Mouse (Mus musculus) hindbrain, embryonic 13.5 days (tissue): ENCODE measurements around the gene Lyst. TPM values are rescaled to one million over a fixed set of nuclear protein-coding genes. Genes with fewer than 3 reads are reported as not detected.
"Not testable (repeated sequence)": the region's sequence is repeated elsewhere in the genome, so short reads cannot be mapped to it uniquely, and the experiment has no call there.

ENCODE experiments used
- ATAC-seq: fragments of 200-750 bp; cut with Nextera tagmentation; 2 replicates; pipeline ENCODE4 v1.8.0; 2017; ENCODE audit warnings: moderate TSS enrichment; ENCODE audit not compliant: low FRiP score
- H3K27ac ChIP-seq: fragments of 300-500 bp; sonication (generic); 2 replicates; pipeline ENCODE4 v1.5.1; 2015; ENCODE audit warnings: inconsistent platforms, mild to moderate bottlenecking, moderate library complexity
- H3K27me3 ChIP-seq: fragments of 300-500 bp; sonication (generic); 2 replicates; pipeline ENCODE4 v1.6.1; 2015; ENCODE audit warnings: mild to moderate bottlenecking, inconsistent platforms
- H3K36me3 ChIP-seq: fragments of 300-500 bp; sonication (generic); 2 replicates; pipeline ENCODE4 v1.6.1; 2015; ENCODE audit warnings: mild to moderate bottlenecking, inconsistent platforms
- H3K4me1 ChIP-seq: fragments of 300-500 bp; sonication (generic); replicated peaks from 2 replicates; pipeline ENCODE4 v1.6.1; 2015; ENCODE audit warnings: inconsistent platforms
- H3K4me2 ChIP-seq: fragments of 300-500 bp; sonication (generic); 2 replicates; pipeline ENCODE4 v1.6.1; 2015; ENCODE audit warnings: inconsistent platforms, mild to moderate bottlenecking, moderate library complexity
- H3K4me3 ChIP-seq: fragments of 300-500 bp; sonication (generic); 2 replicates; pipeline ENCODE4 v1.5.1; 2015; ENCODE audit warnings: mild to moderate bottlenecking, inconsistent platforms
- H3K9ac ChIP-seq: fragments of 300-500 bp; sonication (generic); 2 replicates; pipeline ENCODE4 v1.6.1; 2015; ENCODE audit warnings: mild to moderate bottlenecking, inconsistent platforms
- H3K9me3 ChIP-seq: fragments of 300-500 bp; sonication (generic); 2 replicates; pipeline ENCODE4 v1.6.1; 2016; ENCODE audit warnings: inconsistent platforms
- WGBS: fragments of 180-500 bp; shearing (Covaris S2); methylation state at CpG from one replicate; pipeline ENCODE4 v1.1.7; 2015; 5-methylcytosine and 5-hydroxymethylcytosine counted together
- polyA plus RNA-seq: library from polyadenylated mRNA; unstranded; fragments of >200 nt; fragmentation: Nextera tagmentation; extraction: Ambion mirVana; gene quantifications from 2 replicates; pipeline ENCODE4 v1.2.1, GENCODE M21; 2015

Lyst gene
- polyA plus RNA-seq, 1 experiment from 2014 or later, result 7.6 TPM

- Histone ChIP-seq H3K4me2 (no peak overlapping the region), H3K36me3 (no peaks in the 10 kb centered on the region), H3K4me1 (no peaks in the 10 kb centered on the region), H3K9me3 (no peaks in the 10 kb centered on the region), H3K9ac (no peak overlapping the region), H3K27ac (no peak overlapping the region), H3K27me3 (no peaks in the 10 kb centered on the region), H3K4me3 (no peak overlapping the region)
- 24% methylated on average over 5 of the region's 5 CpGs for WGBS
- ATAC-seq, result no peak
Measured at GRCm38 (mm10) chr13:13795166-13795832, 205.1 kb downstream of the Lyst start.

GRCm38 (mm10) chr13:13796082-13796481, 205.9 kb downstream of the Lyst start:
- Histone ChIP-seq H3K4me3 (no peak overlapping the region), H3K36me3 (no peaks in the 10 kb centered on the region), H3K27me3 (no peaks in the 10 kb centered on the region), H3K27ac (no peak overlapping the region), H3K9ac (no peak overlapping the region), H3K9me3 (no peaks in the 10 kb centered on the region), H3K4me1 (no peaks in the 10 kb centered on the region), H3K4me2 (no peak overlapping the region)
- WGBS, result 76% methylated on average over 1 of the region's 1 CpGs
- no peak for ATAC-seq

DNA sequence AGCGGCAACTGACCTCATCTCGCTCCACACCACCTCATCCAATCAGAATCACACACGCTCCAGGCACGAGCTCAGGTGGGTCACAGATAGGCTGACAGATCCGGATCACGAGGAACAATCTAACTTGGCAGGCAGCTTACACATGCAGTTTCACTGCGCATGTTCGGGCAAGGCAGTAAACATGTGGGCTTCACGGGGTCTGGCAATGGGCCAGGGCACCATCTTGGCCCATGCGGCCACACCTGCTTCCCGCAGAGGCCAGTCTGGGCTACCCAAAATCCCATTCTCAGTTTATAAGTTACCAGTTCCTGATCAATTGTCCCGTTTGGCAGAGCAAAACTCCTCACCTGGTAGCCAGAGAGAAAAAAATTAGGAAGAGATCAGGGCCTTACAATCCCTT, 207.6 kb downstream of the Lyst start:
- not testable (repeated sequence) for ATAC-seq, H3K9ac ChIP-seq, H3K9me3 ChIP-seq, H3K4me1 ChIP-seq, H3K27me3 ChIP-seq, H3K36me3 ChIP-seq, H3K27ac ChIP-seq, H3K4me2 ChIP-seq, H3K4me3 ChIP-seq
- WGBS, result 93% methylated on average over 12 of the region's 12 CpGs

DNA sequence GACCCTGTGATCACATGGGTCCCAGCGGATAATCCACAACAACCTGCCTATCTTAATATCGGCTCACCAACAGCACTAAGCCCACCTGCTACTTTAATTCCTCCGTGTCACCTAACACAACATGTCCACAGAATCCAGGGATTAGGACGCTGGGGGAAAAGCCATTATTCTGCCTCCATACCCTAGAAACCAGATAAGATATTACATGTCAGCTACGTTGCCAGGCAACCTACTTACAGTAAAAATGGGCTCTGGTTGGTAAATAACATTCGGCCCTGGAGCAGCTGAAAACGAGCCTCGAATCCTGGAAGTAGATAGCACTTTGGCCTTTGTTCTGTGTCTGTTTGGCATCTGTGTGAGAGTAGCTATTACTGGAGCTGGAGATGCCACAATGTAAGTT, 208.6 kb downstream of the Lyst start:
- WGBS, result 81% methylated on average over 8 of the region's 8 CpGs
- H3K36me3 ChIP-seq, result no peaks in the 10 kb centered on the region
- no peak for ATAC-seq
- H3K4me2 ChIP-seq, result no peak overlapping the region
- H3K9me3 ChIP-seq, result no peaks in the 10 kb centered on the region
- no peak overlapping the region for H3K27ac ChIP-seq
- H3K4me3 ChIP-seq, result no peak overlapping the region
- H3K9ac ChIP-seq, result no peak overlapping the region
- H3K27me3 ChIP-seq, result no peaks in the 10 kb centered on the region
- H3K4me1 ChIP-seq, result no peaks in the 10 kb centered on the region

DNA sequence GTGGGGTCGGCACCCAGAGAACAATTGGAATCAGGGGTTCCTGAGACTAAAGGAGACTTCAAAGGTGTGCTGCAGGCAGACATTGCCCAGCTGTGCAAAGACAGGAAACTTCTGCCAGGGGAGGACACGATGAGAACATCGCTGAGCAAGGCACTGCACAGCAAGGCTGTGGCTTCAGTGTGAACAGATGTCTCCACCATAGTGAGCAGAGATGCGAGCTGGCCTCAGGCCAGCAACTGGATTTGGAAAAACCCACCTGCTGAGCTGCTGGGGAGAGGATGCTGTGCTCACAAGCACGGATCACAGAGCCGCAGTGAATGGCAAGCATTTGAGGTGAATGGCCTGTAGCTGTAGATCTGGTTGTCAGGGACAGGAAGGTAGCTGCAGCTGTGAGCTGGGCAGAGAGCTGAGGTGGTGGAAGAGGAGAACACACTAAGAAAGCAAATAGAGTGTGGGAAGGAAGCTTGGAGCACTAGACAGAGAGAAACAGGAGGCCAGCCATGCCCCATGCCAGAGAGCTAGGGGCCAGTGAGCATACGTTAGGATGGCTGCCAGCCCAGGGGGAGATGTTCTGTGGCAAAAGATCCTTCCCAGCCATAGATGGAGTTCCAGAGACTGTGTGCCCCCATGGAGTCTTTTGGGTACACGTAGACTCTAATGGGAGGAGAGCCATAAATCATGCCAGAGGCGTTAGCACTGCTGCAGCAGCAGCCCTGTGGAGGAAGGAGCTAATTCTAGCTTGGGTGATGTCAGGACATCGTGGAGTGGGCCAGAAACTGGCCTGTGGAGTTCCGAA, 218.3 kb downstream of the Lyst start:
- H3K4me2 ChIP-seq, result no peak overlapping the region
- H3K27ac ChIP-seq, result no peak overlapping the region
- H3K9me3 ChIP-seq, result no peaks in the 10 kb centered on the region
- 34% methylated on average over 11 of the region's 11 CpGs for WGBS
- H3K27me3 ChIP-seq, result no peaks in the 10 kb centered on the region
- peaks cover 11% of the 10 kb centered on the region for H3K4me1 ChIP-seq
- peak; percentile 78 for ATAC-seq
- no peak overlapping the region for H3K9ac ChIP-seq
- H3K36me3 ChIP-seq, result no peaks in the 10 kb centered on the region
- no peak overlapping the region for H3K4me3 ChIP-seq

DNA sequence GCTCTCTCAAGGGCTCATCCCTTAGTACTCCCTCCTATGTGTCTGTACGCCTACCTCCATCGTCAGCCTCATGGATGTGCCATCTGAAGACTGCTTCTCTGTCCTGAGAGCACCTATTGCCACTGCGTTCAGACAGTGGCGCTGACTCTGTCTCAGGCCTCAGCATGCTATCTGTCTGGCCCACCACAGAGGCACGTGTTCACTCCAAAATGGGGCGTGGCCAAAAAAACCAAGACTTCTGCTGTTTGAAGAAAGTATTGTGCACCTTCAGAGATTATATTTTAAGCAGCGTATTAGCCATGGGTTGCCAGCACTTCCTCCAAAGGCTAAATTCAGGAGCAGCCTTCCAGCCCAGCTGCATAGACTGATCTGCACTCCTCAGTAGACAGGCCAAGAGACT, 220.7 kb downstream of the Lyst start:
- H3K4me1 ChIP-seq, result peaks cover 11% of the 10 kb centered on the region
- no peak overlapping the region for H3K27ac ChIP-seq
- no peaks in the 10 kb centered on the region for H3K9me3 ChIP-seq
- no peak overlapping the region for H3K4me3 ChIP-seq
- no peak for ATAC-seq
- H3K9ac ChIP-seq, result no peak overlapping the region
- H3K4me2 ChIP-seq, result no peak overlapping the region
- H3K36me3 ChIP-seq, result no peaks in the 10 kb centered on the region
- WGBS, result 90% methylated on average over 7 of the region's 7 CpGs
- H3K27me3 ChIP-seq, result no peaks in the 10 kb centered on the region

- H3K4me3 ChIP-seq, result no peak overlapping the region
- ATAC-seq, result no peak
- H3K27ac ChIP-seq, result no peak overlapping the region
- no peak overlapping the region for H3K4me2 ChIP-seq
- no peaks in the 10 kb centered on the region for H3K9me3 ChIP-seq
- no peaks in the 10 kb centered on the region for H3K4me1 ChIP-seq
- no peak overlapping the region for H3K9ac ChIP-seq
- H3K27me3 ChIP-seq, result no peaks in the 10 kb centered on the region
- H3K36me3 ChIP-seq, result no peaks in the 10 kb centered on the region
- WGBS, result 91% methylated on average over 3 of the region's 3 CpGs
Measured at GRCm38 (mm10) chr13:13818696-13819095, 228.5 kb downstream of the Lyst start.

DNA sequence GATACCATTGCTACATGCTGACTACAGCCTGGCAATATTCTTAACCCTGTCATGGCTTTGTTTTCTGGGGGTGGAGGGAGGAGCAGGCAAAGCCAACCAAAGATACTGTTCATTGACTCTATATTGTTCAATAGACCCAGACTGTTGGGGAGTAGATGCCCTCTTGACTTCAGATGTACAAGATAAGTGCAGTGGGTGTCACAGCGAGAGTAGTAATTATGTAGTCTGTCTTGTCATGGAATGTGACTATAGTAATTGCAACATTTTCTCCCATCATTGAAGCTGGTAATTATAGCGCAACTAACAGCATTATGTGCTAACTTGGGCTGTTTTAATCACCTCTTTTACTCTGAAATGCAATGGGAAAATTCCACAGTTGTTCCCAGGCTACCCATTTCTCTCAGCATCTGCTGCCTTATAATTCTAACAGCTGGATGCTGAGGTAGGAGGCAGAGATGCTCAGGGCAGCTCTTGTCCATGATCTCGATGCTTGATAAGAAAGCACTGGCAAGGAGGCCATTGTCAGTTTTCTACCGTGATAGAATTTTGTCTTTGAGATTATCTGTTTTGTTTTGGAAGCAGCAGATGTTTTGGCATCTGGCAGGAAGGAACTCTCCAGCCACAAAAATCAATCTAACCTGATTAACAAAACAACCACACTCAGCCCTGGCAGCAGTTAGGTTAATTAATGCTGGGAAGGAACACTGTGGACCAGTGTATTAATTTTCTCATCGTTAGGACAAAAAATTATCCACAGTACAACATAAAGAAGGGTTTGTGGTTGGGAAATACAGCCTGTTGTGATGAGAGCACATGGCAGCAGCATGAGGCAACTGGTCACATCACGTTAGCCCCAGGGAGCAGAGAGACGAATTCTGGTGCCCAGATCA, 230.3 kb downstream of the Lyst start:
- H3K9me3 ChIP-seq, result no peaks in the 10 kb centered on the region
- H3K4me3 ChIP-seq, result no peak overlapping the region
- H3K27me3 ChIP-seq, result no peaks in the 10 kb centered on the region
- 70% methylated on average over 7 of the region's 7 CpGs for WGBS
- ATAC-seq, result peak; percentile 73
- no peaks in the 10 kb centered on the region for H3K4me1 ChIP-seq
- H3K4me2 ChIP-seq, result no peak overlapping the region
- H3K9ac ChIP-seq, result no peak overlapping the region
- peak overlapping the region; percentile 27; the same call in 1 of the 2 replicates for H3K27ac ChIP-seq
- no peaks in the 10 kb centered on the region for H3K36me3 ChIP-seq

GRCm38 (mm10) chr13:13824946-13825345, 234.7 kb downstream of the Lyst start:
- Histone ChIP-seq H3K27ac (no peak overlapping the region), H3K4me2 (no peak overlapping the region), H3K4me3 (no peak overlapping the region), H3K36me3 (no peaks in the 10 kb centered on the region), H3K27me3 (no peaks in the 10 kb centered on the region), H3K9ac (no peak overlapping the region), H3K9me3 (no peaks in the 10 kb centered on the region), H3K4me1 (no peaks in the 10 kb centered on the region)
- WGBS, result 90% methylated on average over 7 of the region's 7 CpGs
- ATAC-seq, result no peak

DNA sequence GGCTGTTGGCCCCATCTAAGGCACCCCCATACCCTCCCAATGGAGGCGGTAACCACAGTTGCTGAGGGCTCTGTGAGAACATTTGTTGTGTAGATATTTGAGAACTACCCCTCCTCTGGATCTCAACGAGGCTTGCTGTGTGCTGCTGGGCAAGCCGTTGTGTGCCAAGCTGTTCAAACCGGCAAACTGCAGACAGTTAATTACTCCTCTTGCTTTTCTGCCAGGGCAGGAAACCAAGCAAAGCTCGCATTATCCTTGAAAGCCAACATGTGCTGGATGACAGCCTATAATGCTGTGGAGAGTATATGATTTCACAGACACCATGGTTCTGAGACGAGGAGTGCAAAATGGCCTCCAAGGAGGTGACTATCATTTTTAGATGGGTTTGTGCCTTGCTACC, 236.3 kb downstream of the Lyst start:
- Histone ChIP-seq H3K9me3 (no peaks in the 10 kb centered on the region), H3K36me3 (no peaks in the 10 kb centered on the region), H3K27me3 (no peaks in the 10 kb centered on the region), H3K9ac (no peak overlapping the region), H3K4me2 (no peak overlapping the region), H3K27ac (no peak overlapping the region), H3K4me1 (0 out of 2 replicates have a peak, but pooled peaks cover 5% of the 10 kb centered on the region), H3K4me3 (no peak overlapping the region)
- no peak for ATAC-seq
- 87% methylated on average over 6 of the region's 6 CpGs for WGBS

GRCm38 (mm10) chr13:13828125-13828524, 237.9 kb downstream of the Lyst start:
- Histone ChIP-seq H3K9me3 (no peaks in the 10 kb centered on the region), H3K4me3 (no peak overlapping the region), H3K4me2 (no peak overlapping the region), H3K9ac (no peak overlapping the region), H3K27me3 (no peaks in the 10 kb centered on the region), H3K4me1 (0 out of 2 replicates have a peak, but pooled peaks cover 5% of the 10 kb centered on the region), H3K36me3 (no peaks in the 10 kb centered on the region), H3K27ac (no peak overlapping the region)
- ATAC-seq, result no peak
- 27% methylated on average over 1 of the region's 1 CpGs for WGBS
